Mouse (Mus musculus): Measurements from ENCODE around the gene Rph3a. TPM values are rescaled to one million over a fixed set of nuclear protein-coding genes. Genes with fewer than 3 reads are reported as not detected.

Rph3a gene
- polyA plus RNA-seq, 1 experiment from 2014 or later = not detected

GRCm38 (mm10) chr5:121008411-121009239 is 1.3 kb downstream of the Rph3a start:
- ATAC-seq (no peak), DNase-seq (ENCODE audit: low read depth, low spot score) (no peak)
- no peak for TF ChIP-seq CTCF (IDR thresholded peaks at IDR 0.05)
- in situ Hi-C loops (cut with MboI; ENCODE audit: low pct_unique_long_range_greater_than_20kb) = no loop called here
- H3K27me3 ChIP-seq = peaks cover 33% of the 10 kb centered on the region
- POLR2A ChIA-PET = no interaction called here
- CTCF ChIA-PET = no interaction called here

GRCm38 (mm10) chr5:121007563-121007962 is 2.3 kb downstream of the Rph3a start:
- peaks cover 31% of the 10 kb centered on the region for H3K27me3 ChIP-seq
- CTCF ChIA-PET = no interaction called here
- ATAC-seq (no peak), DNase-seq (ENCODE audit: low read depth, low spot score) (no peak)
- TF ChIP-seq CTCF (IDR thresholded peaks at IDR 0.05) = no peak
- POLR2A ChIA-PET = no interaction called here
- in situ Hi-C loops (cut with MboI; ENCODE audit: low pct_unique_long_range_greater_than_20kb) = no loop called here

DNA sequence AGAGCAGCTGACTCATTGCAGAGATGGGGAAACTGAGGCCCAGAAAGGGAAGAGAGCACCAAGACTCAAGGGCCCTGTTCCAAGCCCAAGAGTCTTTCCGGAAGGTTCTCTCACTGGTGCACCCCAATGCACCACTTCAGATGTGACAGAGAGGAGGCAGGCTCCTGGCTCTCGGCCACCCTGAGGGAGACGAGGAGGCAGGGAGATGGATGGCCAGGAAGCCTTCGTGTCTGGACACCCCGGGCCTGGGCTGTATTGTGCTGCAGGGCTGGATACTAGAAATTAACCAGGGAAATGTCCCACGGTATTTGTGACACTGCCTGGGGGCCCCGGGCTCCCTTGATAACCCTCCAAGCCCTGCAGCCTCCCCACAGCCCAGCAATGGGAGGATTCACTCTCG is 2.8 kb downstream of the Rph3a start:
- in situ Hi-C loops (cut with MboI; ENCODE audit: low pct_unique_long_range_greater_than_20kb) = no loop called here
- DNase-seq (ENCODE audit: low read depth, low spot score) (no peak), ATAC-seq (no peak)
- TF ChIP-seq CTCF (IDR thresholded peaks at IDR 0.05) = no peak
- peaks cover 31% of the 10 kb centered on the region for H3K27me3 ChIP-seq
- ChIA-PET CTCF (no interaction called here), POLR2A (no interaction called here)

GRCm38 (mm10) chr5:121006176-121006575 is 3.7 kb downstream of the Rph3a start:
- ATAC-seq = no peak
- peaks cover 29% of the 10 kb centered on the region for H3K27me3 ChIP-seq
- POLR2A ChIA-PET = no interaction called here
- CTCF ChIA-PET = no interaction called here
- in situ Hi-C loops (cut with MboI; ENCODE audit: low pct_unique_long_range_greater_than_20kb) = no loop called here
- TF ChIP-seq CTCF (IDR thresholded peaks at IDR 0.05) = no peak
- no peak for DNase-seq (ENCODE audit: low read depth, low spot score)

- DNase-seq (ENCODE audit: low read depth, low spot score) = no peak
- CTCF ChIA-PET = no interaction called here
- H3K27me3 ChIP-seq = peaks cover 28% of the 10 kb centered on the region
- no peak for ATAC-seq
- no peak for TF ChIP-seq CTCF (IDR thresholded peaks at IDR 0.05)
- in situ Hi-C loops (cut with MboI; ENCODE audit: low pct_unique_long_range_greater_than_20kb) = no loop called here
- POLR2A ChIA-PET = no interaction called here
Measured at GRCm38 (mm10) chr5:121003781-121004180, 6.1 kb downstream of the Rph3a start.

- no peak for TF ChIP-seq CTCF (IDR thresholded peaks at IDR 0.05)
- H3K27me3 ChIP-seq = peaks cover 32% of the 10 kb centered on the region
- DNase-seq (ENCODE audit: low read depth, low spot score) = no peak
- in situ Hi-C loops (cut with MboI; ENCODE audit: low pct_unique_long_range_greater_than_20kb) = no loop called here
- POLR2A ChIA-PET = no interaction called here
- CTCF ChIA-PET = interaction anchor here (0.8 kb wide), 1 partner anchor 12 kb away, joined by 3 read pairs; no protein-coding TSS in a partner anchor
- ATAC-seq = no peak
Measured at GRCm38 (mm10) chr5:120999573-120999972, 10.3 kb downstream of the Rph3a start.

GRCm38 (mm10) chr5:120988373-120988772 is 21.5 kb downstream of the Rph3a start:
- H3K27me3 ChIP-seq = peaks cover 4% of the 10 kb centered on the region
- ChIA-PET CTCF (no interaction called here), POLR2A (no interaction called here)
- ATAC-seq (no peak), DNase-seq (ENCODE audit: low read depth, low spot score) (no peak)
- TF ChIP-seq CTCF (IDR thresholded peaks at IDR 0.05) = no peak
- in situ Hi-C loops (cut with MboI; ENCODE audit: low pct_unique_long_range_greater_than_20kb) = no loop called here

DNA sequence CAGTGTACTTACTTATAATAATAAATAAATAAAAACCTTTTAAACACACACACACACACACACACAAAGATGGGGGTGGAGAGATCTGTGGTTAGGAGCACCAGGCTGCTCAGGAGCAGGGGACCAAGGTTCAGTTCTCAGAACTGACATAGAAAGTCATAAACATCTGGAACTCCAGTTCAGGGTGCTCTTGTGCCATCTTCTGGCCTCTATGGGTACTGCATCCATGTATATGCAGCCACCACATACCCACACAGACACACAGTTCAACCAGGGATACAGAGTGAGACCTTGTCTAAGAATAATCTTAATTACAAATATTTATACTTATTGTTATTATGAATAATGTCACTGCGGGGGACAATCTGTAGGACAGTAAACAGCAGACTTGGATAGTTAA is 26.9 kb downstream of the Rph3a start:
- POLR2A ChIA-PET = no interaction called here
- ATAC-seq (no peak), DNase-seq (ENCODE audit: low read depth, low spot score) (no peak)
- in situ Hi-C loops (cut with MboI; ENCODE audit: low pct_unique_long_range_greater_than_20kb) = no loop called here
- TF ChIP-seq CTCF (IDR thresholded peaks at IDR 0.05) = peak; percentile 58
- peaks cover 4% of the 10 kb centered on the region for H3K27me3 ChIP-seq
- CTCF ChIA-PET = no interaction called here

- no peak for ATAC-seq
- no peak for TF ChIP-seq CTCF (IDR thresholded peaks at IDR 0.05)
- in situ Hi-C loops (cut with MboI; ENCODE audit: low pct_unique_long_range_greater_than_20kb) = no loop called here
- H3K27me3 ChIP-seq = no peaks in the 10 kb centered on the region
- no peak for DNase-seq (ENCODE audit: low read depth, low spot score)
- ChIA-PET POLR2A (no interaction called here), CTCF (no interaction called here)
Measured at GRCm38 (mm10) chr5:120981211-120981610, 28.7 kb downstream of the Rph3a start.

DNA sequence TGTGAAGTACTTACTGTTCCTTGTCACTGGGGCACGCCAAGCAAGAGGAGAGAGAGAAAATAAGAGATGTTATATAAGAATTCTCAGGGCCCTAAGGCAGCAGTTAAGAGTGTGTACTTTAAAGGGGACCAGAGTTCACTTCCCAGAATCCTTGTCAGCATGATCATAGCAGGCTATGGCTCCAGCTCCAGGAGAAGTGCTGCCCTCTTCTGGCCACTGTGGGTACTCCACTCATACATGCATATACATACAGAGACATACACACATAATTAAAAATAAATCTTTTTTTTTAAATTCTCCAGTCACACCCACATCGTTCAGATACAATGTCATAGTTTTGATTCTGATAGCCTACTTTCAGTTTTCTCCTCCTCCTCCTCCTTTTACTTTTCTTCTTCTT is 29.8 kb downstream of the Rph3a start:
- no peak for ATAC-seq
- in situ Hi-C loops (cut with MboI; ENCODE audit: low pct_unique_long_range_greater_than_20kb) = no loop called here
- TF ChIP-seq CTCF (IDR thresholded peaks at IDR 0.05) = no peak
- ChIA-PET CTCF (no interaction called here), POLR2A (no interaction called here)
- H3K27me3 ChIP-seq = peaks cover 3% of the 10 kb centered on the region
- no peak for DNase-seq (ENCODE audit: low read depth, low spot score)

GRCm38 (mm10) chr5:120976138-120976537 is 33.8 kb downstream of the Rph3a start:
- in situ Hi-C loops (cut with MboI; ENCODE audit: low pct_unique_long_range_greater_than_20kb) = no loop called here

GRCm38 (mm10) chr5:120974522-120974921 is 35.4 kb downstream of the Rph3a start:
- no peak for DNase-seq (ENCODE audit: low read depth, low spot score)
- ChIA-PET CTCF (no interaction called here), POLR2A (no interaction called here)
- no peak for ATAC-seq
- peaks cover 17% of the 10 kb centered on the region for H3K27me3 ChIP-seq
- in situ Hi-C loops (cut with MboI; ENCODE audit: low pct_unique_long_range_greater_than_20kb) = loop anchor here (25.0 kb wide), 1 partner anchor 513 kb away; no protein-coding TSS in a partner anchor
- TF ChIP-seq CTCF (IDR thresholded peaks at IDR 0.05) = no peak

More at GRCm38 (mm10) chr5:120976138-120976537, 33.8 kb downstream of the Rph3a start:
- CTCF ChIA-PET = no interaction called here
- ATAC-seq = no peak
- no peak for TF ChIP-seq CTCF (IDR thresholded peaks at IDR 0.05)
- H3K27me3 ChIP-seq = peaks cover 17% of the 10 kb centered on the region
- no peak for DNase-seq (ENCODE audit: low read depth, low spot score)
- POLR2A ChIA-PET = no interaction called here

Measured in Patski (cell line).